Mouse (Mus musculus) MEL (cell line): Measurements from ENCODE around the gene Gatb.

Experiments used
- BHLHE40 ChIP-seq: IDR thresholded peaks from 2 replicates; pipeline ENCODE4 v1.6.1; 2012; ENCODE audit warnings: low read depth, mild to moderate bottlenecking, inconsistent platforms, low read length, improper control_type of control experiment, borderline replicate concordance
- CTCF ChIP-seq, 3 experiments: IDR thresholded peaks in 2 of 3; conservative IDR thresholded peaks in 1 of 3; 2 replicates each; pipeline ENCODE4 v1.5.1; 2011 to 2012; ENCODE audit warnings: low read length in 3 of 3, low read depth in 2 of 3, mild to moderate bottlenecking in 2 of 3, improper control_type of control experiment in 1 of 3, inconsistent platforms in 1 of 3, mixed read lengths in 1 of 3, moderate library complexity in 1 of 3; ENCODE audit not compliant: control insufficient read depth in 1 of 3, insufficient read depth in 1 of 3, poor library complexity in 1 of 3, severe bottlenecking in 1 of 3
- EP300 ChIP-seq, 2 experiments: IDR thresholded peaks; 2 replicates each; pipeline ENCODE4 v1.6.1; 2011; ENCODE audit warnings: improper control_type of control experiment in 2 of 2, low read length in 2 of 2, low read depth in 1 of 2, mild to moderate bottlenecking in 1 of 2
- ETS1 ChIP-seq: IDR thresholded peaks from 2 replicates; pipeline ENCODE4 v1.6.1; 2012; ENCODE audit warnings: low read depth, mild to moderate bottlenecking, inconsistent platforms, low read length, improper control_type of control experiment, moderate library complexity
- MAFK ChIP-seq: IDR thresholded peaks from 2 replicates; pipeline ENCODE4 v1.6.1; 2011; ENCODE audit warnings: low read depth, mild to moderate bottlenecking, low read length, improper control_type of control experiment, borderline replicate concordance
- NELFE ChIP-seq: IDR thresholded peaks from 2 replicates; pipeline ENCODE4 v1.6.1; 2011; ENCODE audit warnings: low read depth, low read length, improper control_type of control experiment
- POLR2A ChIP-seq, 2 experiments: IDR thresholded peaks; 2 replicates each; pipeline ENCODE4 v1.6.1; 2011 to 2012; ENCODE audit warnings: low read length in 2 of 2, mild to moderate bottlenecking in 2 of 2, control low read depth in 1 of 2, improper control_type of control experiment in 1 of 2, low read depth in 1 of 2, moderate library complexity in 1 of 2; ENCODE audit not compliant: control insufficient read depth in 1 of 2, insufficient read depth in 1 of 2, poor library complexity in 1 of 2

- TF ChIP-seq ETS1 (no peak), POLR2A (IDR thresholded peaks at IDR 0.05; ENCODE audit: control insufficient read depth in 1 of 2, insufficient read depth in 1 of 2, low read depth in 1 of 2, low read length in 2 of 2, poor library complexity in 1 of 2) (no peak), EP300 (IDR thresholded peaks at IDR 0.05; ENCODE audit: low read depth in 1 of 2, low read length in 2 of 2) (no peak), BHLHE40 (no peak), CTCF (IDR thresholded peaks at IDR 0.05 in 2 of 3, conservative IDR thresholded peaks at IDR 0.05 in 1 of 3; ENCODE audit: control insufficient read depth in 1 of 3, insufficient read depth in 1 of 3, low read depth in 2 of 3, low read length in 3 of 3, poor library complexity in 1 of 3, severe bottlenecking in 1 of 3) (no peak), MAFK (no peak), NELFE (no peak)
Measured at GRCm38 (mm10) chr3:85551352-85551751, 22.6 kb upstream of the Gatb start.
